Mouse (Mus musculus) small intestine, adult 2 months (tissue): ENCODE data around the gene Gm21188. TPM values are rescaled to one million over a fixed set of nuclear protein-coding genes. Genes with fewer than 3 reads are reported as not detected.
"Not testable (repeated sequence)": the region's sequence is repeated elsewhere in the genome, so short reads cannot be mapped to it uniquely, and the experiment has no call there.

Source experiments
- H3K27ac ChIP-seq: fragments of 200-500 bp; 2 replicates; pipeline ENCODE4 v1.5.1; 2012; ENCODE audit warnings: low read depth, low read length, control low read depth, inconsistent platforms; ENCODE audit not compliant: insufficient read depth
- H3K27me3 ChIP-seq: fragments of 200-500 bp; 2 replicates; pipeline ENCODE4 v1.6.1; 2012; ENCODE audit warnings: mild to moderate bottlenecking, moderate library complexity, low read length, inconsistent platforms; ENCODE audit not compliant: control insufficient read depth, insufficient read depth
- H3K36me3 ChIP-seq: fragments of 200-500 bp; 2 replicates; pipeline ENCODE4 v1.6.1; 2012; ENCODE audit warnings: mild to moderate bottlenecking, low read length, control low read depth, inconsistent platforms; ENCODE audit not compliant: control insufficient read depth, insufficient read depth
- H3K4me1 ChIP-seq: fragments of 200-500 bp; 2 replicates; pipeline ENCODE4 v1.6.1; 2012; ENCODE audit warnings: low read length, inconsistent platforms, mixed read lengths; ENCODE audit not compliant: control insufficient read depth, insufficient read depth, insufficient read length
- H3K4me3 ChIP-seq: fragments of 200-500 bp; 2 replicates; pipeline ENCODE4 v1.5.1; 2012; ENCODE audit warnings: low read depth, mild to moderate bottlenecking, control low read depth, inconsistent platforms, low read length, moderate library complexity
- WGBS: fragments of 180-500 bp; shearing (Covaris S2); methylation state at CpG from one replicate; pipeline ENCODE4 v1.1.7; 2018; 5-methylcytosine and 5-hydroxymethylcytosine counted together
- polyA plus RNA-seq: library from polyadenylated mRNA; depleted of rRNA; stranded (reverse); fragments of >200 nt; gene quantifications from 2 replicates; pipeline ENCODE4 v1.2.3, GENCODE M21; 2012

The Gm21188 gene
- polyA plus RNA-seq, 1 experiment, result 0.05 TPM

GRCm38 (mm10) chr13:120026373-120026772 lies 25.6 kb downstream of the Gm21188 start:
- not testable (repeated sequence) for H3K4me1 ChIP-seq, H3K27ac ChIP-seq, H3K4me3 ChIP-seq, H3K27me3 ChIP-seq, H3K36me3 ChIP-seq
- WGBS, result 8% methylated on average over 3 of the region's 13 CpGs

DNA sequence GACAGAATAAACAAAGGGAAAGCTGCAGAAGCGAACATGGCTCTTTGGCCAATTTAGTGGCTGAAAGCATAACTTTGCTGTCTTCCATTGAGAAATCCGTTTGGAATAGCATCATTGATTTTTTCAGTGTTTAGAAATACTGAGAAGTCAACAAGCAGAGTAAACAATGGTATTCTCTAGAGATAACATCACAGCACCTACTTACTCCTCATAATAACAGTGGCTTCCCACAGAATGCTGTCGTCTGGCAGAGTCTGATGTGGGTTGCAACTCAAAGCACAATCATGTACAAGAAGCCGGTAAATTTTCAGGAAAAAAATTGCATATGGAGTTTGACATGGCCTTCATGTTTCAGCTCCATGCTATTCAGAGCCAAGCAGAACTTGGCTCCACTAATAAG lies 26.4 kb downstream of the Gm21188 start:
- H3K27ac ChIP-seq, H3K36me3 ChIP-seq, H3K27me3 ChIP-seq, H3K4me1 ChIP-seq, H3K4me3 ChIP-seq: not testable (repeated sequence)
- 8% methylated on average over 4 of the region's 4 CpGs for WGBS

- not testable (repeated sequence) for H3K36me3 ChIP-seq, H3K4me3 ChIP-seq, H3K4me1 ChIP-seq, H3K27ac ChIP-seq, H3K27me3 ChIP-seq
- WGBS, result 7% methylated on average over 21 of the region's 21 CpGs
Observed at GRCm38 (mm10) chr13:120025004-120025403, 27.0 kb downstream of the Gm21188 start.

GRCm38 (mm10) chr13:120024581-120024980 lies 27.4 kb downstream of the Gm21188 start:
- WGBS, result 16% methylated on average over 9 of the region's 9 CpGs
- not testable (repeated sequence) for H3K27ac ChIP-seq, H3K4me1 ChIP-seq, H3K27me3 ChIP-seq, H3K4me3 ChIP-seq, H3K36me3 ChIP-seq

DNA sequence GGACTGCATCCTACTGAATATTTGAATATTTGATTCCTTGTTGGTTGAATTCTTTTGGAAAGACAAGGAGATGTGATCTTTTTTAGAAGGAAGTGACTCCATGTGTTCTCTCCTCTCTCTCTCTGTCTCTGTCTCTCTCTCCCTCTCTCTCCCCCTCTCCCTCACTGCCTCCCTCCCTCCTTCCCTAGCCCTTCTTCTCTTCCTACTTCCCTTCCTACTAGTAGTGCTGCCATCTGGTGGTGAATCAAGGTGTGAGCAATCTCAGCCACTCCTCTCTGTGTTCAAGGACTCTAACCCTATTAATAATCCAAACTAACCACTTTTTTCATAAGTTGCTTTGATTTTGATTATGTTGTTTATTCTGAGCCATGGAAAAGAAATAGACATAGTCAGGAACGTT lies 30.5 kb downstream of the Gm21188 start:
- not testable (repeated sequence) for H3K27me3 ChIP-seq
- WGBS, result no CpG with 5 or more reads among the region's 1 CpGs

GRCm38 (mm10) chr13:120015348-120016007 lies 36.5 kb downstream of the Gm21188 start:
- H3K36me3 ChIP-seq, H3K4me3 ChIP-seq, H3K27ac ChIP-seq, H3K27me3 ChIP-seq, H3K4me1 ChIP-seq: not testable (repeated sequence)
- 7% methylated on average over 8 of the region's 32 CpGs for WGBS

More for the DNA sequence above, 30.5 kb downstream of the Gm21188 start:
- H3K4me3 ChIP-seq, H3K27ac ChIP-seq, H3K36me3 ChIP-seq, H3K4me1 ChIP-seq: not testable (repeated sequence)

DNA sequence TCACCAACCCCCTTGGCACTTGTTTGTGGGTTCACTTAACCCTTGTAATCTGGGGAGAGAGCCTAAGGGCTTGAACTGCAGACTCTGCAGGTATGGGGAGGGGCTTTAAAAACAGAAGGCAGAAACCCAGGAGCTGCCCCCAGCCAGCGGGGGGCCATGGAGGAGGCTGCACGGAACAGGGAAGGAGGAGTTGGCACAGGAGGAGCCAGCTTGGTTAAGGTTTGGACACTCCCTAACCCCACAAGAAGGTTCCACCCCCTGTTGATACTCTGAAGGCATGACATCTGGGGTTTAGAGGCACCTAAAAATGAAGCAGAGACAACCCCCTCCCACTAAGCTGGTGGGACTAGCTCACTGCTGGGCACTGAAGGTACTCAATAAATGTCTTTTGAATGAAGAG lies 38.0 kb downstream of the Gm21188 start:
- H3K27me3 ChIP-seq, H3K4me3 ChIP-seq, H3K36me3 ChIP-seq, H3K4me1 ChIP-seq, H3K27ac ChIP-seq: not testable (repeated sequence)
- no CpG with 5 or more reads among the region's 2 CpGs for WGBS

DNA sequence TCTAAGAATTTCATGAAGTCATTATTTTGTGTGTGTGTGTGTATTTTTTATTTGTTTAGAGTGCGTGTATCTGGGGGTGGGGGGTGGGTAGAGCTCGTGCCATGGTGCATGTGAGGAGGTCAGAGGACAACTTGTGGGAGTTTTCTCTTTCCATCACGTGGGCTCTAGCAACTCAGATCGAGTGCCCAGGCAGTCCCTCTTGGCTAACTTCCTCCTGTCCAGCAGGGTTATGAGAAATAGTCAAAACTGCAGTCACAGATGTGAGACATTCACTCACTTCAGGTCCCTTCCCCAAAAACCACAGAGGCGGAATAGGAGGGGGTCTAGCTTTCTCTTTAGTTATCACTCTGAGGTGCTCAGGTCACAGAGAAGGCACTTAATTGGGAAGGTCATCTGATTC lies 38.5 kb downstream of the Gm21188 start:
- H3K27ac ChIP-seq, H3K27me3 ChIP-seq, H3K4me3 ChIP-seq, H3K4me1 ChIP-seq, H3K36me3 ChIP-seq: not testable (repeated sequence)
- no CpG with 5 or more reads among the region's 5 CpGs for WGBS

DNA sequence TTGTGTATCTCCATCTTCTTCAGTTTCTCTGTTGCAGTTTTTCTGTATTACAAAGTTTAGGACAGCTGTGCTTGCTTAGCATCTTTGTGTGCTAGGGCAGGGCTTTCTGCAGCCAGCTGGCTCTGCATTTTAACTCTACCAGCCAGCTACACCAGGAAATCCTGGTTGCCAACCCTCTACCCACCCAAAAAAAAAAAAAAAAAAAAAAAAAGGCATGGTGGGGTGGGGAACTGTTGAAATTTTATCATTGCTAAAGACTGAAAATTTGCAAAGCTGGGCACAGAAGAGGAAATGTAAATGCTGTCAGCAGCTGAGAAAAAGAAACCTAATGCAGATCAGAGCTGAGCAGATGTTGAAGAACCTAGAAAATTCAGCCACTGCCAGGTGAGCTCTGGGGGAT lies 41.9 kb downstream of the Gm21188 start:
- not testable (repeated sequence) for H3K36me3 ChIP-seq, H3K4me1 ChIP-seq, H3K27me3 ChIP-seq, H3K4me3 ChIP-seq, H3K27ac ChIP-seq

DNA sequence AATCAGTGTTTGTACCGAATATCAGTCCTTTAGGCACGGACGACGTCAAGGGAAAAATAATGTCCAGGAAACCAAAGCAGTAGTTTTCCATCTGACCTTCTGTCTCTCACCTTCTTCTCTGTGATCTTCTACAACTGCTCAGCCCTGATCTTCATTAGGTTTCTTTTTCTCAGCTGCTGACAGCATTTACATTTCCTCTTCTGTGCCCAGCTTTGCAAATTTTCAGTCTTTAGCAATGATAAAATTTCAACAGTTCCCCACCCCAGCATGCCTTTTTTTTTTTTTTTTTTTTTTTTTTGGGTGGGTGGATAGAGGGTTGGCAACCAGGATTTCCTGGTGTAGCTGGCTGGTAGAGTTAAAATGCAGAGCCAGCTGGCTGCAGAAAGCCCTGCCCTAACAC lies 52.8 kb downstream of the Gm21188 start:
- no CpG with 5 or more reads among the region's 4 CpGs for WGBS
- not testable (repeated sequence) for H3K36me3 ChIP-seq, H3K4me1 ChIP-seq, H3K27ac ChIP-seq, H3K4me3 ChIP-seq, H3K27me3 ChIP-seq

DNA sequence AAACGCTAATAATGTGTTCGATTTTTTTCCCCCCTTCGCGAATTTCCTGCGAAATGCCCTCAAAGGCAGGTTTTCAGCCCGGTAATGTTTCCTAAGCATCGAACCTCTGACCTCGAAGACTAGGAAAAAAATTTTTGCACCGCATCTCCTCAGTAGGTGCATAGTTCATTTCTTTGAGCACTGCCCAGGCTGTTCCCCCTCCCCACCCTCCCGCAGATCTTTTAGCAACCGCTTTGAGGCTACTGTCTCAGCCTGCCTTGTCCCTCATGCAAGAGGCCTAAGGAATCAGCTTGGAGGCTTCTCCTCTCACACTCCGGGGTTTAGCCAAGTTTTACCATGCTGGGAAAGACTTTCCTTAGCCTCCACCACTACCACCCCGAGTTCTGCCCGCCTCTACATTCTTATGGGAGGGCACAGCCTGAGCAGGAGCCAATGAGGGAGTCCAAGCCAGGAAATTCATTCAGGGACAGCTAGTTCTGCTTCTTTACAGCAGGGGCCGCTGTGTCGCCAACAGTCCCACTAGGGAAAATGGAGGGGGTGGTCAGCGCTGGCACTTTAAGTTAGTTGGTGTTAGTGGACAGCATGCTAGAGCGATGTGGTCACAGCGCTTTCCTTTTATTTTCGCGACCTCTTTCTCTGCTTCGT lies 53.4 kb downstream of the Gm21188 start:
- WGBS, result no CpG with 5 or more reads among the region's 22 CpGs
- not testable (repeated sequence) for H3K4me1 ChIP-seq

DNA sequence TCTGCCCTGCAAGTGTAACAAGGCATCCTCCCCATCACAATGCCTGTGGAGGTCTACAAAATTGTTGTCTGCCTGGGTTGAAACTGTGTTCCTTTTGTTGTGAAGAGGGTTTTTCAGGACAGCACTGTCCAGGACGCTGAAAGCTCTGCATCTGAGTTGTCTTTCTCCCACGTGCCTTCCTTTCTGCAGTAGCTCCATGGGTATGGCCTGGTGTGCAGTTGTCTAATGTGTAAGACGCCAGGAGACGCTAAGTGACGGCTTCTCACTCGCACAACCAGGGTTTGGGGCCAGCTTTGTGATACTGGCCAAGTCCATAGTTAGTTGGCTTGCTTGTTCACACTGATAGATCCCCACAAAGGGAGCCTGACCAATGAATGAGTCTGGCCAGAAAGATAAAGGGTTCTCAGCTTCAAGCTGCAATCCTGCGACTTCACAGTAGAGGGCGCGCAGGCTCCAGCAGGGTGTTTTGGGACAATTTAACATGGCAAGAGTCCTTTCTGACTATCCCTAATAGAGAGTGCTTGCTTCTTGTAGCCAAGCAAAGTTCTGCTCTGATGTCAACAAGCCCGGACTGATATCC lies 60.0 kb downstream of the Gm21188 start:
- not testable (repeated sequence) for H3K27me3 ChIP-seq, H3K36me3 ChIP-seq, H3K4me1 ChIP-seq, H3K4me3 ChIP-seq, H3K27ac ChIP-seq
- no CpG with 5 or more reads among the region's 10 CpGs for WGBS

More for the DNA sequence above, 53.4 kb downstream of the Gm21188 start:
- H3K36me3 ChIP-seq, H3K4me3 ChIP-seq, H3K27me3 ChIP-seq, H3K27ac ChIP-seq: not testable (repeated sequence)
